25 mouse cellular contexts compared by ENCODE assay signal in the genomic region with DNA sequence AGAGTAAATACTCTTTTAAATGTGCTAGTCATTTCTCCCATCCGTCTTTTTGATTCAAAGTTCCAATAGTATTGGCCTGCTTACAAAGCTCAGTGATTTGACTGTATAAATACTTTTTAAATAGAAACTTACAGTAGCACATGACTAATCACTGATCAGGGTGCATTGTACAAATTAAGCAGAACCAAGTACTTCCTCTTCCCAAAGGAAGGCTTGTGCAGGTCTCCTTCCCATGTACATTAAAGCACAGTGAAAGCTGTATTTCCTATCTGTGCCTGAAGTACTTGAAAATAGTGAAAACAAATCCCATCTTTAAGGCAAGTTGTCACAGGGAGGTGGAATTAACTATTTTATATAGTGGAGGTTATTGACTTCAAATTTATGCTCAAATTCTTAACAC.
DNase-seq lines count a peak whose midpoint lies in the region; ATAC-seq and TF ChIP-seq lines count a peak whose summit lies in the region.
"Had no signal": no experiment of that assay in that cellular context is flagged by ENCODE, and none has a peak within 500 bp of the region (broad histone marks: within the 10 kb centered on the region; RNA-seq: fewer than 3 reads in every experiment).

No protein-coding gene starts in this region.

- TF ChIP-seq EP300 in heart, postnatal 0 days (IDR thresholded peaks at IDR 0.05; ENCODE audit: low read depth): no peak

- H3K9ac ChIP-seq in heart, postnatal 0 days (replicated peaks; ENCODE audit: low read depth, low read length): no peak overlapping the region
- no peak overlapping the region for H3K9ac ChIP-seq in midbrain, embryonic 11.5 days (ENCODE audit: low read length)
- H3K9ac ChIP-seq in intestine, embryonic 15.5 days: no peak overlapping the region
- H3K9ac ChIP-seq: embryonic facial prominence, embryonic 15.5 days; heart, embryonic 12.5 days; hindbrain, embryonic 12.5 days had no signal

- no peak overlapping the region for H3K4me3 ChIP-seq in heart, postnatal 0 days (ENCODE audit: low read depth, low read length)
- no peak overlapping the region for H3K4me3 ChIP-seq in macrophage (ENCODE audit: inconsistent target)
- no peak overlapping the region for H3K4me3 ChIP-seq in midbrain, embryonic 11.5 days (ENCODE audit: low read depth, low read length)
- H3K4me3 ChIP-seq in intestine, embryonic 15.5 days (replicated peaks): no peak overlapping the region
- H3K4me3 ChIP-seq: embryonic facial prominence, embryonic 15.5 days; erythroblast, embryonic 14.5 days; heart, embryonic 12.5 days; hindbrain, embryonic 12.5 days had no signal

- no peak overlapping the region for H3K4me2 ChIP-seq in heart, postnatal 0 days (ENCODE audit: low read depth, low read length)
- H3K4me2 ChIP-seq in midbrain, embryonic 11.5 days: no peak overlapping the region
- H3K4me2 ChIP-seq in intestine, embryonic 15.5 days (replicated peaks): no peak overlapping the region
- H3K4me2 ChIP-seq: embryonic facial prominence, embryonic 15.5 days; heart, embryonic 12.5 days; hindbrain, embryonic 12.5 days had no signal

- no peaks in the 10 kb centered on the region for H3K4me1 ChIP-seq in heart, postnatal 0 days (ENCODE audit: control insufficient read depth, insufficient read depth)
- no peaks in the 10 kb centered on the region for H3K4me1 ChIP-seq in midbrain, embryonic 11.5 days (ENCODE audit: control insufficient read depth, insufficient read depth, low read length)
- no peaks in the 10 kb centered on the region for H3K4me1 ChIP-seq in intestine, embryonic 15.5 days (replicated peaks)
- H3K4me1 ChIP-seq: embryonic facial prominence, embryonic 15.5 days; heart, embryonic 12.5 days; hindbrain, embryonic 12.5 days had no signal

- H3K9me3 ChIP-seq in heart, postnatal 0 days (replicated peaks; ENCODE audit: control insufficient read depth, low read length): no peaks in the 10 kb centered on the region
- no peaks in the 10 kb centered on the region for H3K9me3 ChIP-seq in midbrain, embryonic 11.5 days (ENCODE audit: control insufficient read depth, low read length)
- no peaks in the 10 kb centered on the region for H3K9me3 ChIP-seq in intestine, embryonic 15.5 days
- H3K9me3 ChIP-seq: embryonic facial prominence, embryonic 15.5 days; heart, embryonic 12.5 days; hindbrain, embryonic 12.5 days had no signal

- no peaks in the 10 kb centered on the region for H3K79me2 ChIP-seq in macrophage (ENCODE audit: inconsistent target)

- no peak for TF ChIP-seq CTCF in heart, postnatal 0 days (IDR thresholded peaks at IDR 0.05; ENCODE audit: low read depth)

- no peak for DNase-seq in heart, postnatal 0 days (ENCODE audit: low spot score)
- DNase-seq in heart, adult 9 months (ENCODE audit: low spot score in 2 of 2): no peak
- DNase-seq in 416B (ENCODE audit: low read depth): peak; percentile 14
- peak; percentile 23 for DNase-seq in MEL-GATA-1-ER (ENCODE audit: extremely low read depth, low read depth)
- no peak for DNase-seq in adrenal gland, adult (ENCODE audit: inconsistent age in 2 of 2, low spot score in 1 of 2)
- no peak for DNase-seq in midbrain, embryonic 11.5 days (ENCODE audit: low spot score, missing footprints)
- DNase-seq: adrenal gland, adult 2 months; adrenal gland, postnatal 25 days; cerebellum, adult 18-20 months; cerebellum, adult 9-11 months; embryo, embryonic 11 days; gastrocnemius, postnatal 14 days; heart, adult 11 months; heart, postnatal 36 days; kidney, adult 2 months had no signal

- no peak for ATAC-seq in heart, postnatal 0 days (ENCODE audit: insufficient read depth, low read depth)
- ATAC-seq in midbrain, embryonic 11.5 days (ENCODE audit: low FRiP score): no peak
- ATAC-seq in intestine, embryonic 15.5 days: no peak
- ATAC-seq: activated CD4-positive, CD25-positive, alpha-beta regulatory T cell, adult 4 months; forebrain, embryonic 16.5 days; hindbrain, postnatal 0 days; Patski had no signal

- no peaks in the 10 kb centered on the region for H3K36me3 ChIP-seq in heart, postnatal 0 days (replicated peaks; ENCODE audit: control insufficient read depth, insufficient read depth, low read length)
- H3K36me3 ChIP-seq in macrophage (ENCODE audit: inconsistent target): no peaks in the 10 kb centered on the region
- H3K36me3 ChIP-seq in midbrain, embryonic 11.5 days (ENCODE audit: control insufficient read depth, insufficient read depth, low read length): no peaks in the 10 kb centered on the region
- no peaks in the 10 kb centered on the region for H3K36me3 ChIP-seq in intestine, embryonic 15.5 days
- H3K36me3 ChIP-seq: embryonic facial prominence, embryonic 15.5 days; heart, embryonic 12.5 days; hindbrain, embryonic 12.5 days had no signal

- 76% methylated on average over 1 of the region's 1 CpGs for WGBS in heart, postnatal 0 days
- WGBS in macrophage (ENCODE audit: missing documents): 67% methylated on average over 1 of the region's 1 CpGs
- WGBS in midbrain, embryonic 11.5 days: 86% methylated on average over 1 of the region's 1 CpGs
- WGBS in intestine, embryonic 15.5 days: 73% methylated on average over 1 of the region's 1 CpGs

- no peaks in the 10 kb centered on the region for H3K27me3 ChIP-seq in heart, postnatal 0 days (ENCODE audit: control insufficient read depth, insufficient read depth, low read length)
- H3K27me3 ChIP-seq in midbrain, embryonic 11.5 days (ENCODE audit: control insufficient read depth, insufficient read depth, low read length): no peaks in the 10 kb centered on the region
- H3K27me3 ChIP-seq in intestine, embryonic 15.5 days (replicated peaks): no peaks in the 10 kb centered on the region
- H3K27me3 ChIP-seq: embryonic facial prominence, embryonic 15.5 days; heart, embryonic 12.5 days; hindbrain, embryonic 12.5 days; Patski had no signal

- peak overlapping the region; percentile 66 for H3K27ac ChIP-seq in heart, postnatal 0 days (ENCODE audit: low read depth)
- peak overlapping the region; percentile 27 for H3K27ac ChIP-seq in macrophage
- H3K27ac ChIP-seq in midbrain, embryonic 11.5 days (ENCODE audit: low read depth, low read length): no peak overlapping the region
- H3K27ac ChIP-seq in intestine, embryonic 15.5 days: no peak overlapping the region
- H3K27ac ChIP-seq: embryonic facial prominence, embryonic 15.5 days; hindbrain, embryonic 12.5 days; hindbrain, postnatal 0 days had no signal

Comparison
In these comparisons a context has a peak if more than half of its experiments do, and no peak if none do; other contexts are left out.
1. DNase-seq: peak in 416B (single experiment) and MEL-GATA-1-ER (single experiment); none in heart, postnatal 0 days (single experiment), heart, adult 9 months (0 of 2), adrenal gland, adult (0 of 2) and midbrain, embryonic 11.5 days (single experiment).
2. H3K27ac ChIP-seq: peak in heart, postnatal 0 days (single experiment) and macrophage (single experiment); none in midbrain, embryonic 11.5 days (single experiment) and intestine, embryonic 15.5 days (single experiment).